12 mouse cellular contexts compared by ENCODE assay signal in the genomic region with DNA sequence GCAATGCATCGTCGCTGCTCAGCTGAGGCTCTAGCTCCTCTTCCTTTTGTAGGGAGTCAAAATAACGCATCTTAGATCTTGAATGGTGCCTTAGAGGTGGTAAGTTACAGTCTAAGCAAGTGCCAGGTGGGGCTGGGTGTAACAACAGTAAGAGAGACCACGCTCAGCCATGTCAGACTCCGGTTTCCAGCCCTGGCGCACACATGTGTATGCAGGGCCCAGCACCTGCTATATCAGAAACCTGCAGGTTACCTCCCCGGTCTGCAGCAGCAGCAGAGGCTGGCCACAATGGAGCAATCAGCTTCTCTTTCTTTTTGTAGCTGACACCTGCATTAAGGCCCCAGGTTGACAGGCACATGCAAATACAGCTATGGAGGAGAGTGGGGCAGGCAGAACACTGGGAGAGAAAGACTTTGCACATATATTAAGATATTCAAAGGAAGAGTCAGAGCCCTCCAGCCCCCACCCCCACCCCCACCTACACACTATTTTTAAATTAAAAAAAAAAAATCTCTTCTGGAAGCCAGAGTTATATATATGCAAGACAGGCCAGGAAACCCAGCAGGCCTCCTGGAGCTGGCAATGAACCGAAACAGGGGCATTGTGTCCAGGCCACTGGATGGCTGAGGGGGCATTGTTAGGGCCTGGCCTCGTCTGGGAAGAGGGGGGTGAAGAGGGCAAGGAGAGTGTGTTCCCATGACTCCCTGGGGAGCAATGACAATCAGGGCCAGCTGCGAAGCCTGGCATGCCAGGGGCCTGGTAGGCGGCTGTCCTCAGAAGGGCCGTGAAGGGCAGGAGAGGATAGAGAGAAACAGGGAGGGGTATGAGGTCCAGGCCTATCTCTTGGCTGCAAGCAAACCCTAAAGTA. TPM values are rescaled to one million over a fixed set of nuclear protein-coding genes. Genes with fewer than 3 reads are reported as not detected.
DNase-seq lines count a peak whose midpoint lies in the region; ATAC-seq and TF ChIP-seq lines count a peak whose summit lies in the region.
"Had no signal": no experiment of that assay in that cellular context is flagged by ENCODE, and none has a peak within 500 bp of the region (broad histone marks: within the 10 kb centered on the region; RNA-seq: fewer than 3 reads in every experiment).

No protein-coding gene starts in this region.

- H3K4me2 ChIP-seq in hindbrain, embryonic 11.5 days (replicated peaks; ENCODE audit: low read depth, low read length), result no peak overlapping the region
- H3K4me2 ChIP-seq in neural tube, embryonic 12.5 days (replicated peaks), result 0 out of 2 replicates have a peak overlapping the region, but pooled peaks have one; percentile 3
- H3K4me2 ChIP-seq in liver, postnatal 0 days (ENCODE audit: low read depth, low read length), result no peak overlapping the region
- H3K4me2 ChIP-seq in liver, embryonic 11.5 days, result no peak overlapping the region
- H3K4me2 ChIP-seq: liver, embryonic 15.5 days had no signal

- peaks cover 62% of the 10 kb centered on the region for H3K4me1 ChIP-seq in E14TG2a.4 (replicated peaks; ENCODE audit: low read depth, low read length)
- H3K4me1 ChIP-seq in hindbrain, embryonic 11.5 days (replicated peaks; ENCODE audit: control insufficient read depth, insufficient read depth, low read length), result peaks cover 11% of the 10 kb centered on the region
- H3K4me1 ChIP-seq in neural tube, embryonic 12.5 days, result peaks cover 18% of the 10 kb centered on the region
- no peaks in the 10 kb centered on the region for H3K4me1 ChIP-seq in liver, postnatal 0 days (ENCODE audit: insufficient read depth)
- H3K4me1 ChIP-seq in liver, embryonic 11.5 days (replicated peaks; ENCODE audit: control insufficient read depth, insufficient read depth, low read length), result no peaks in the 10 kb centered on the region

- no peaks in the 10 kb centered on the region for H3K27me3 ChIP-seq in E14TG2a.4 (ENCODE audit: insufficient read depth, low read length)
- H3K27me3 ChIP-seq in hindbrain, embryonic 11.5 days (ENCODE audit: control insufficient read depth, insufficient read depth, low read length), result no peaks in the 10 kb centered on the region
- no peaks in the 10 kb centered on the region for H3K27me3 ChIP-seq in neural tube, embryonic 12.5 days (replicated peaks)
- no peaks in the 10 kb centered on the region for H3K27me3 ChIP-seq in liver, postnatal 0 days (ENCODE audit: insufficient read depth, low read length)
- no peaks in the 10 kb centered on the region for H3K27me3 ChIP-seq in liver, embryonic 11.5 days (replicated peaks; ENCODE audit: control insufficient read depth, insufficient read depth, low read length)
- H3K27me3 ChIP-seq: liver, embryonic 15.5 days had no signal

- peak; percentile 63 for DNase-seq in Muller cell, postnatal 12 days (ENCODE audit: inconsistent ontology term)
- DNase-seq in hindbrain, embryonic 11.5 days (ENCODE audit: low spot score), result peak; percentile 78
- DNase-seq in lung, postnatal 10 days, result no peak
- DNase-seq in liver, postnatal 0 days, result no peak
- no peak for DNase-seq in liver, embryonic 11.5 days (ENCODE audit: low spot score)
- DNase-seq in lung, postnatal 36 days, result no peak
- DNase-seq: cerebellum, postnatal 36 days; kidney, adult 18-20 months had no signal

- WGBS in hindbrain, embryonic 11.5 days, result 20% methylated on average over 12 of the region's 12 CpGs
- whole genome bisulfite sequencing in neural tube, embryonic 12.5 days, result 20% methylated on average over 12 of the region's 12 CpGs
- WGBS in liver, postnatal 0 days (ENCODE audit: insufficient replicate concordance), result 71% methylated on average over 12 of the region's 12 CpGs
- WGBS in liver, embryonic 11.5 days, result 67% methylated on average over 12 of the region's 12 CpGs

- no peak for TF ChIP-seq EP300 in liver, postnatal 0 days (IDR thresholded peaks at IDR 0.05; ENCODE audit: low read depth)

- peak overlapping the region; percentile 88 for H3K27ac ChIP-seq in hindbrain, embryonic 11.5 days (ENCODE audit: low read depth, low read length)
- peak overlapping the region; percentile 75 for H3K27ac ChIP-seq in neural tube, embryonic 12.5 days
- no peak overlapping the region for H3K27ac ChIP-seq in liver, postnatal 0 days (ENCODE audit: low read depth)
- no peak overlapping the region for H3K27ac ChIP-seq in liver, embryonic 11.5 days (ENCODE audit: low read depth, low read length)
- H3K27ac ChIP-seq: liver, embryonic 15.5 days had no signal

- no peaks in the 10 kb centered on the region for H3K9me3 ChIP-seq in E14TG2a.4 (ENCODE audit: low read length)
- no peaks in the 10 kb centered on the region for H3K9me3 ChIP-seq in hindbrain, embryonic 11.5 days (ENCODE audit: control insufficient read depth, low read length)
- no peaks in the 10 kb centered on the region for H3K9me3 ChIP-seq in neural tube, embryonic 12.5 days
- no peaks in the 10 kb centered on the region for H3K9me3 ChIP-seq in liver, postnatal 0 days (ENCODE audit: low read length)
- H3K9me3 ChIP-seq in liver, embryonic 11.5 days (ENCODE audit: control insufficient read depth, low read length), result no peaks in the 10 kb centered on the region
- H3K9me3 ChIP-seq: liver, embryonic 15.5 days had no signal

- H3K4me3 ChIP-seq in E14TG2a.4 (replicated peaks; ENCODE audit: low read length), result peak overlapping the region; percentile 43
- no peak overlapping the region for H3K4me3 ChIP-seq in hindbrain, embryonic 11.5 days (ENCODE audit: low read depth, low read length)
- H3K4me3 ChIP-seq in neural tube, embryonic 12.5 days, result no peak overlapping the region
- no peak overlapping the region for H3K4me3 ChIP-seq in liver, postnatal 0 days (ENCODE audit: low read depth, low read length)
- no peak overlapping the region for H3K4me3 ChIP-seq in liver, embryonic 11.5 days (ENCODE audit: low read depth, low read length)
- H3K4me3 ChIP-seq: liver, embryonic 15.5 days; myocyte had no signal

- no peak for TF ChIP-seq CTCF in E14TG2a.4 (conservative IDR thresholded peaks at IDR 0.05; ENCODE audit: low read length)
- no peak for TF ChIP-seq CTCF in liver, postnatal 0 days (IDR thresholded peaks at IDR 0.05; ENCODE audit: low read depth)

- H3K9ac ChIP-seq in hindbrain, embryonic 11.5 days (ENCODE audit: low read depth, low read length), result peak overlapping the region; percentile 42; the same call in 1 of the 2 replicates
- no peak overlapping the region; the same call in 1 of the 2 replicates for H3K9ac ChIP-seq in neural tube, embryonic 12.5 days
- no peak overlapping the region for H3K9ac ChIP-seq in liver, postnatal 0 days (replicated peaks)
- no peak overlapping the region for H3K9ac ChIP-seq in liver, embryonic 11.5 days (ENCODE audit: low read depth, low read length)
- H3K9ac ChIP-seq: liver, embryonic 15.5 days had no signal

- H3K36me3 ChIP-seq in E14TG2a.4 (ENCODE audit: insufficient read depth, low read length), result no peaks in the 10 kb centered on the region
- no peaks in the 10 kb centered on the region for H3K36me3 ChIP-seq in hindbrain, embryonic 11.5 days (ENCODE audit: control insufficient read depth, insufficient read depth, low read length)
- no peaks in the 10 kb centered on the region for H3K36me3 ChIP-seq in neural tube, embryonic 12.5 days
- H3K36me3 ChIP-seq in liver, postnatal 0 days (replicated peaks; ENCODE audit: insufficient read depth, low read length), result no peaks in the 10 kb centered on the region
- H3K36me3 ChIP-seq in liver, embryonic 11.5 days (ENCODE audit: control insufficient read depth, insufficient read depth, low read length), result no peaks in the 10 kb centered on the region
- H3K36me3 ChIP-seq: liver, embryonic 15.5 days had no signal

- ATAC-seq in hindbrain, embryonic 11.5 days (ENCODE audit: low FRiP score), result peak; percentile 90
- ATAC-seq in neural tube, embryonic 12.5 days (ENCODE audit: low FRiP score, low read depth), result peak; percentile 87
- no peak for ATAC-seq in liver, postnatal 0 days
- ATAC-seq in liver, embryonic 11.5 days (replicated peaks; ENCODE audit: low FRiP score), result no peak

RNA-seq across cellular contexts. Expression of a gene that starts 7.4 kb away (rescaled TPM):
- polyA plus RNA-seq in hindbrain, embryonic 11.5 days (2014; fragmentation: Nextera tagmentation; extraction: Ambion mirVana), result 13.0 and 16.9 TPM in 2 replicates
- polyA plus RNA-seq in neural tube, embryonic 12.5 days (2016; fragmentation: Nextera tagmentation; extraction: Ambion mirVana), result 29.9 and 30.8 TPM in 2 replicates
- 7.3 and 7.4 TPM in 2 replicates for polyA plus RNA-seq in liver, postnatal 0 days (2015; fragmentation: Nextera tagmentation; extraction: Ambion mirVana)
- polyA plus RNA-seq in liver, embryonic 11.5 days (2014; fragmentation: Nextera tagmentation; extraction: Ambion mirVana), result 12.6 and 14.0 TPM in 2 replicates

RNA-seq across cellular contexts. Expression of a gene that starts 18.4 kb away (rescaled TPM):
- polyA plus RNA-seq in hindbrain, embryonic 11.5 days (2014; fragmentation: Nextera tagmentation; extraction: Ambion mirVana), result 10.8 and 12.5 TPM in 2 replicates
- polyA plus RNA-seq in neural tube, embryonic 12.5 days (2016; fragmentation: Nextera tagmentation; extraction: Ambion mirVana), result 15.6 and 18.2 TPM in 2 replicates
- polyA plus RNA-seq in liver, postnatal 0 days (2015; fragmentation: Nextera tagmentation; extraction: Ambion mirVana), result 0.13 and 0.19 TPM in 2 replicates
- 1.9 and 2.4 TPM in 2 replicates for polyA plus RNA-seq in liver, embryonic 11.5 days (2014; fragmentation: Nextera tagmentation; extraction: Ambion mirVana)

RNA-seq across cellular contexts. Expression of a gene that starts 25.5 kb away (rescaled TPM):
- polyA plus RNA-seq in hindbrain, embryonic 11.5 days (2014; fragmentation: Nextera tagmentation; extraction: Ambion mirVana), result 0.32 and 0.69 TPM in 2 replicates
- polyA plus RNA-seq in neural tube, embryonic 12.5 days (2016; fragmentation: Nextera tagmentation; extraction: Ambion mirVana), result 0.47 and 1.0 TPM in 2 replicates
- polyA plus RNA-seq in liver, postnatal 0 days (2015; fragmentation: Nextera tagmentation; extraction: Ambion mirVana), result 0.07 TPM in 1 of 2 replicates, not detected in the other
- polyA plus RNA-seq in liver, embryonic 11.5 days (2014; fragmentation: Nextera tagmentation; extraction: Ambion mirVana), result 0.25 TPM in 1 of 2 replicates, not detected in the other

RNA-seq across cellular contexts. Expression of a gene that starts 26.4 kb away (rescaled TPM):
- 12.8 and 14.1 TPM in 2 replicates for polyA plus RNA-seq in hindbrain, embryonic 11.5 days (2014; fragmentation: Nextera tagmentation; extraction: Ambion mirVana)
- 16.5 TPM in 2 replicates for polyA plus RNA-seq in neural tube, embryonic 12.5 days (2016; fragmentation: Nextera tagmentation; extraction: Ambion mirVana)
- polyA plus RNA-seq in liver, postnatal 0 days (2015; fragmentation: Nextera tagmentation; extraction: Ambion mirVana), result 64.2 and 68.5 TPM in 2 replicates
- polyA plus RNA-seq in liver, embryonic 11.5 days (2014; fragmentation: Nextera tagmentation; extraction: Ambion mirVana), result 25.2 and 25.6 TPM in 2 replicates

RNA-seq across cellular contexts. Expression of a gene that starts 30.2 kb away (rescaled TPM):
- polyA plus RNA-seq in hindbrain, embryonic 11.5 days (2014; fragmentation: Nextera tagmentation; extraction: Ambion mirVana), result 2.5 and 3.0 TPM in 2 replicates
- 2.2 and 3.2 TPM in 2 replicates for polyA plus RNA-seq in neural tube, embryonic 12.5 days (2016; fragmentation: Nextera tagmentation; extraction: Ambion mirVana)
- polyA plus RNA-seq in liver, postnatal 0 days (2015; fragmentation: Nextera tagmentation; extraction: Ambion mirVana), result 3.1 and 3.8 TPM in 2 replicates
- polyA plus RNA-seq in liver, embryonic 11.5 days (2014; fragmentation: Nextera tagmentation; extraction: Ambion mirVana), result 1.0 and 1.8 TPM in 2 replicates

Comparison
In these comparisons a context has a peak if more than half of its experiments do, and no peak if none do; other contexts are left out.
1. DNase-seq: peak in Muller cell, postnatal 12 days (single experiment) and hindbrain, embryonic 11.5 days (single experiment); none in lung, postnatal 10 days (single experiment), liver, postnatal 0 days (single experiment), liver, embryonic 11.5 days (single experiment) and lung, postnatal 36 days (single experiment).
2. ATAC-seq: peak in hindbrain, embryonic 11.5 days (single experiment) and neural tube, embryonic 12.5 days (single experiment); none in liver, postnatal 0 days (single experiment) and liver, embryonic 11.5 days (single experiment).
3. H3K27ac ChIP-seq: peak in hindbrain, embryonic 11.5 days (single experiment) and neural tube, embryonic 12.5 days (single experiment); none in liver, postnatal 0 days (single experiment) and liver, embryonic 11.5 days (single experiment).